Mouse (Mus musculus) ZHBTc4 (cell line): ENCODE results near the gene 2310022B05Rik.

Experiments used
- DNase-seq: peaks from one replicate; pipeline ENCODE4 v3.0.0-alpha.2; 2011; ENCODE audit warnings: low read depth, low spot score

The 2310022B05Rik gene

GRCm38 (mm10) chr8:124608239-124608971, 54.8 kb downstream of the 2310022B05Rik start:
- DNase-seq, result peak; percentile 67

DNA sequence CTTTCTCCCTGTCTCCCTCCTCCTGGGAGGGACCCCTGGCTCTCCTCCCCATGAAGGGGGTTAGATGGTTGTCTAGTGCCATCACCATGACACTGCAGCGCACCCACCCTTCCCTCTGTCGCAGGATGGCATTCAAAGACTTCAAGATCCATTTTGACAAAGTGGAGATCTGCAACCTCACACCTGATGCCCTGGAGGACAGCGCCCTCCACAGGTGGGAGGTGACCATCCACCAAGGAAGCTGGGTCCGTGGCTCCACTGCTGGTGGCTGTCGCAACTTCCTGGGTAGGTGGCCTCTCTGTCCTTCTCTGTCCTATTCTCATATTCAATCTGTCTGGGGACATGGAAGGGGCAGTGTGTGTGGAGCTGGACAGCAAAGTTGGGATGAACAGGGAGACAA, 59.1 kb downstream of the 2310022B05Rik start:
- no peak for DNase-seq

DNA sequence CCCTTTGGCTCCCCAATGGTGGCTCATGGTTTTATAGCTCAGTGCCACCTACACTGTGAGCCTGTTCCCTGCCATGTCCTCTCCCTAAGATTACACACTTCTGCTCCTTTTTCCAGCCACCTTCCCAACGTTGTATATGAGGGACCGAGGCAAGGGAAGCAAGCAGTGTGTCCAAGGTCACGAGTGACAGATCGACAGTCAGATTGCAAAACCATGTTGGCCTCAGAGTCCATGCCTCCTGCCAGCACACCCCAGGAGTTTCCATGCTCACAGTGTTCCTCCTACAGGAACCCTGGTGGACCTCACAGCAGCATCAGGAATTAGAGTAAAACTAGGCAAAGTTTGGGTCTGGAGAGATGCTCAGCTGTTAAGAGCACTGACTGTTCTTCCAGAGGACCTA, 73.8 kb downstream of the 2310022B05Rik start:
- no peak for DNase-seq

DNA sequence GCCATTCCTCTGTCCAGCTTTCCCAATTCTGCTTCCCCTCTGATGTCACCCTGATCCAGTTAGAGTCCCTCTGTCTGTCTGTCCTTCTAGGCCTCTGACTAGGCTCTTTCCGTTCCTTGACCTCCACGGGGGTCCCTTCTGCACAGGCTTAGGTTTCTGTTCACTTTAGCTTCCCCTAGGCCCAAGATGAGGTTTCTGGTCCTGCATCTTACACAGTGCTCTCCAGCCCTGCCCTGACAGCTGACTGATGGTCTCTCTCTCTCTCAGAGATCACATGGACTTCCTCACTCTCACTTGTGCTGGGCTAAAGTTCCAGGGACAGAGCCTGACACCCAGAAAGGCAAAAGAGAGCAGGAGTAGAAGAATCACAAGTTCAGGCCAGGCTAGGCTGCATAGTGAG, 76.6 kb downstream of the 2310022B05Rik start:
- no peak for DNase-seq
